Mouse (Mus musculus) cerebellum, adult 11 months (tissue): ENCODE measurements around the gene Rcbtb2.
A peak's percentile ranks its signal among the peaks of the same experiment; 100 is the strongest.

ENCODE experiments used
- DNase-seq: peaks from one replicate; pipeline ENCODE4 v3.0.0; 2022

The Rcbtb2 gene

GRCm38 (mm10) chr14:73117411-73118392, 5.1 kb upstream of the Rcbtb2 start:
- no peak for DNase-seq

GRCm38 (mm10) chr14:73118482-73119347, 4.1 kb upstream of the Rcbtb2 start:
- DNase-seq = no peak

GRCm38 (mm10) chr14:73119459-73119858, 3.4 kb upstream of the Rcbtb2 start:
- DNase-seq = no peak

GRCm38 (mm10) chr14:73119966-73120365, 2.9 kb upstream of the Rcbtb2 start:
- DNase-seq = no peak

- DNase-seq = no peak
Measured at GRCm38 (mm10) chr14:73122211-73122922, 470 bp upstream of the Rcbtb2 start.

- no peak for DNase-seq
Measured at GRCm38 (mm10) chr14:73123381-73123780, 544 bp downstream of the Rcbtb2 start.

- DNase-seq = no peak
Measured at GRCm38 (mm10) chr14:73123786-73124185, 949 bp downstream of the Rcbtb2 start.

- DNase-seq = no peak
Measured at GRCm38 (mm10) chr14:73130519-73130918, 7.7 kb downstream of the Rcbtb2 start.

- no peak for DNase-seq
Measured at GRCm38 (mm10) chr14:73131856-73132410, 9.1 kb downstream of the Rcbtb2 start.

- no peak for DNase-seq
Measured at GRCm38 (mm10) chr14:73132731-73133130, 9.9 kb downstream of the Rcbtb2 start.

GRCm38 (mm10) chr14:73137234-73137633, 14.4 kb downstream of the Rcbtb2 start:
- DNase-seq = no peak

- no peak for DNase-seq
Measured at GRCm38 (mm10) chr14:73138483-73138882, 15.6 kb downstream of the Rcbtb2 start.

- DNase-seq = no peak
Measured at GRCm38 (mm10) chr14:73139866-73140265, 17.0 kb downstream of the Rcbtb2 start.

- no peak for DNase-seq
Measured at GRCm38 (mm10) chr14:73141800-73142199, 19.0 kb downstream of the Rcbtb2 start.

GRCm38 (mm10) chr14:73142421-73142895, 19.6 kb downstream of the Rcbtb2 start:
- DNase-seq = no peak

GRCm38 (mm10) chr14:73142896-73143709, 20.3 kb downstream of the Rcbtb2 start:
- DNase-seq = peak; percentile 89

GRCm38 (mm10) chr14:73143710-73144420, 21.0 kb downstream of the Rcbtb2 start:
- no peak for DNase-seq

- no peak for DNase-seq
Measured at GRCm38 (mm10) chr14:73145531-73145930, 22.7 kb downstream of the Rcbtb2 start.

GRCm38 (mm10) chr14:73146721-73147120, 23.9 kb downstream of the Rcbtb2 start:
- no peak for DNase-seq

- no peak for DNase-seq
Measured at GRCm38 (mm10) chr14:73148125-73148524, 25.3 kb downstream of the Rcbtb2 start.

- DNase-seq = no peak
Measured at GRCm38 (mm10) chr14:73161303-73161702, 38.5 kb downstream of the Rcbtb2 start.
